In the genomic region with DNA sequence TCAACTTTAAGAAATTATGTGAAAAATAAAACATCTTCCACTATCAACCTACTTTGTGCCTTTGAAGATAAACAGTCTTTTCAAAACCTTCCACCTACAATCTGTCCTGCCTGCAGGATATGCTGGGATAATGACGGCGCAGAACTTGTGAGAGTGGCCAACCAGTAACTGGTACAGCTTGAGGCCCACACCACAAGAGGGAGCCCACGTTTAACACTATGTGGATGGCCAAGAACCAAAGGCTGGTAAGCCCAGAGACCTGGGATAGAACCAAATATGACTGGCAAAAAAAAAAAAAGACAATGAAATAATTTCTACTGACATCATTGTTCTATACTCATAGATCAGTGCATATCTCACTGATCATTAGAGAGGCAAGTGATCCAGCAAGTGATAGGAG, we compare ENCODE assay signal across 10 mouse cellular contexts. TPM values are rescaled to one million over a fixed set of nuclear protein-coding genes. Genes with fewer than 3 reads are reported as not detected.
DNase-seq lines count a peak whose midpoint lies in the region; ATAC-seq and TF ChIP-seq lines count a peak whose summit lies in the region.
"Had no signal": no experiment of that assay in that cellular context is flagged by ENCODE, and none has a peak within 500 bp of the region (broad histone marks: within the 10 kb centered on the region; RNA-seq: fewer than 3 reads in every experiment).

No protein-coding gene starts in this region.

- H3K4me1 ChIP-seq in neural tube, embryonic 11.5 days (ENCODE audit: control insufficient read depth, insufficient read depth, low read length), result no peaks in the 10 kb centered on the region
- no peaks in the 10 kb centered on the region for H3K4me1 ChIP-seq in forebrain, postnatal 0 days (ENCODE audit: insufficient read depth)
- no peaks in the 10 kb centered on the region for H3K4me1 ChIP-seq in small intestine, adult 2 months (ENCODE audit: control insufficient read depth, insufficient read depth, insufficient read length, low read length)
- H3K4me1 ChIP-seq: limb, embryonic 12.5 days had no signal

- H3K36me3 ChIP-seq in neural tube, embryonic 11.5 days (ENCODE audit: control insufficient read depth, insufficient read depth, low read length), result no peaks in the 10 kb centered on the region; the same call in 1 of the 2 replicates
- H3K36me3 ChIP-seq in forebrain, postnatal 0 days (ENCODE audit: insufficient read depth), result peaks cover 25% of the 10 kb centered on the region
- H3K36me3 ChIP-seq in small intestine, adult 2 months (ENCODE audit: control insufficient read depth, insufficient read depth, low read length), result peaks cover 11% of the 10 kb centered on the region

- no peak overlapping the region for H3K9ac ChIP-seq in neural tube, embryonic 11.5 days (ENCODE audit: low read length)
- no peak overlapping the region for H3K9ac ChIP-seq in forebrain, postnatal 0 days
- H3K9ac ChIP-seq: embryonic facial prominence, embryonic 12.5 days; limb, embryonic 12.5 days had no signal

- TF ChIP-seq POLR2A in small intestine, adult 2 months (IDR thresholded peaks at IDR 0.05; ENCODE audit: low read depth, low read length), result no peak

- no peak overlapping the region for H3K27ac ChIP-seq in neural tube, embryonic 11.5 days (ENCODE audit: low read depth, low read length)
- no peak overlapping the region for H3K27ac ChIP-seq in forebrain, postnatal 0 days (ENCODE audit: low read depth, low read length)
- H3K27ac ChIP-seq in small intestine, adult 2 months (ENCODE audit: insufficient read depth, low read depth, low read length), result no peak overlapping the region
- H3K27ac ChIP-seq: embryonic facial prominence, embryonic 12.5 days; limb, embryonic 12.5 days had no signal

- DNase-seq in neural tube, embryonic 11.5 days (ENCODE audit: low spot score), result peak; percentile 39
- DNase-seq in neural tube, embryonic 10.5 days (ENCODE audit: extremely low spot score, low spot score), result no peak
- DNase-seq in cerebellum, adult 11-12 months, result peak; percentile 54
- DNase-seq in forebrain, postnatal 0 days, result peak; percentile 53
- DNase-seq in kidney, postnatal 25 days, result peak; percentile 74 to 79
- no peak for DNase-seq in spleen, adult 12 weeks (ENCODE audit: low spot score)

- no peak overlapping the region for H3K4me2 ChIP-seq in neural tube, embryonic 11.5 days (ENCODE audit: low read depth)
- no peak overlapping the region for H3K4me2 ChIP-seq in forebrain, postnatal 0 days (ENCODE audit: low read depth)
- H3K4me2 ChIP-seq: embryonic facial prominence, embryonic 12.5 days; limb, embryonic 12.5 days had no signal

- H3K9me3 ChIP-seq in neural tube, embryonic 11.5 days (ENCODE audit: control insufficient read depth, low read length), result no peaks in the 10 kb centered on the region
- H3K9me3 ChIP-seq in forebrain, postnatal 0 days (ENCODE audit: low read length), result no peaks in the 10 kb centered on the region
- H3K9me3 ChIP-seq: embryonic facial prominence, embryonic 12.5 days; limb, embryonic 12.5 days had no signal

- H3K27me3 ChIP-seq in neural tube, embryonic 11.5 days (ENCODE audit: control insufficient read depth, insufficient read depth, low read length), result no peaks in the 10 kb centered on the region
- H3K27me3 ChIP-seq in forebrain, postnatal 0 days (ENCODE audit: insufficient read depth, low read length), result no peaks in the 10 kb centered on the region
- H3K27me3 ChIP-seq in small intestine, adult 2 months (ENCODE audit: control insufficient read depth, insufficient read depth, low read length), result no peaks in the 10 kb centered on the region
- H3K27me3 ChIP-seq: embryonic facial prominence, embryonic 12.5 days; limb, embryonic 12.5 days had no signal

- no peak for ATAC-seq in neural tube, embryonic 11.5 days (ENCODE audit: insufficient read depth, low FRiP score, low TSS enrichment)
- peak; percentile 54; the same call in 1 of the 2 replicates for ATAC-seq in forebrain, postnatal 0 days
- peak; percentile 64 for ATAC-seq in megakaryocyte, adult 5-6 weeks (ENCODE audit: poor library complexity, severe bottlenecking)

- peak; percentile 70 for TF ChIP-seq CTCF in forebrain, postnatal 0 days (IDR thresholded peaks at IDR 0.05; ENCODE audit: low read depth)
- peak; percentile 51; the same call in 1 of the 2 replicates for TF ChIP-seq CTCF in small intestine, adult 2 months (IDR thresholded peaks at IDR 0.05; ENCODE audit: extremely low read depth, insufficient read length, insufficient replicate concordance, low read depth, low read length)

- 61% methylated on average over 3 of the region's 3 CpGs for WGBS in neural tube, embryonic 11.5 days
- WGBS in forebrain, postnatal 0 days, result 50% methylated on average over 3 of the region's 3 CpGs
- 57% methylated on average over 3 of the region's 3 CpGs for WGBS in small intestine, adult 2 months

- H3K4me3 ChIP-seq in neural tube, embryonic 11.5 days (ENCODE audit: low read depth, low read length), result no peak overlapping the region
- H3K4me3 ChIP-seq in forebrain, postnatal 0 days (ENCODE audit: low read depth, low read length), result no peak overlapping the region
- no peak overlapping the region for H3K4me3 ChIP-seq in small intestine, adult 2 months (ENCODE audit: low read depth, low read length)
- H3K4me3 ChIP-seq: embryonic facial prominence, embryonic 12.5 days; limb, embryonic 12.5 days had no signal

RNA-seq across cellular contexts. Expression of a gene that starts 35.5 kb away (rescaled TPM):
- 29.4 and 31.2 TPM in 2 replicates for polyA plus RNA-seq in neural tube, embryonic 11.5 days (2014; fragmentation: Nextera tagmentation; extraction: Ambion mirVana)
- 66.9 and 71.6 TPM in 2 replicates for total RNA-seq in forebrain, postnatal 0 days (2014; rRNA removed)
- polyA plus RNA-seq in forebrain, postnatal 0 days (2015; fragmentation: Nextera tagmentation; extraction: Ambion mirVana), result 31.1 and 41.7 TPM in 2 replicates
- total RNA-seq in megakaryocyte, adult 5-6 weeks (2015), result 9.5 and 10.0 TPM in 2 replicates
- 9.7 and 14.6 TPM in 2 replicates for total RNA-seq in megakaryocyte, adult 5-6 weeks (2017)
- polyA plus RNA-seq in small intestine, adult 2 months (2012; rRNA removed), result 2.4 and 4.7 TPM in 2 replicates

RNA-seq across cellular contexts. Expression of a gene that starts 54.9 kb away (rescaled TPM):
- polyA plus RNA-seq in neural tube, embryonic 11.5 days (2014; fragmentation: Nextera tagmentation; extraction: Ambion mirVana), result 152 and 165 TPM in 2 replicates
- 147 and 199 TPM in 2 replicates for total RNA-seq in forebrain, postnatal 0 days (2014; rRNA removed)
- 128 and 164 TPM in 2 replicates for polyA plus RNA-seq in forebrain, postnatal 0 days (2015; fragmentation: Nextera tagmentation; extraction: Ambion mirVana)
- total RNA-seq in megakaryocyte, adult 5-6 weeks (2015), result 56.4 and 57.9 TPM in 2 replicates
- 174 and 176 TPM in 2 replicates for total RNA-seq in megakaryocyte, adult 5-6 weeks (2017)
- polyA plus RNA-seq in small intestine, adult 2 months (2012; rRNA removed), result 19.2 and 44.9 TPM in 2 replicates

Comparison
In these comparisons a context has a peak if more than half of its experiments do, and no peak if none do; other contexts are left out.
1. DNase-seq: peak in neural tube, embryonic 11.5 days (single experiment), cerebellum, adult 11-12 months (single experiment), forebrain, postnatal 0 days (single experiment) and kidney, postnatal 25 days (2 of 2); none in neural tube, embryonic 10.5 days (single experiment) and spleen, adult 12 weeks (single experiment).